Mouse (Mus musculus): ENCODE data around the gene Rarg. TPM values are rescaled to one million over a fixed set of nuclear protein-coding genes. Genes with fewer than 3 reads are reported as not detected.
"Not testable (repeated sequence)": the region's sequence is repeated elsewhere in the genome, so short reads cannot be mapped to it uniquely, and the experiment has no call there.

Gene Rarg
- total RNA-seq, 2 experiments from 2014 or later: 3.6 to 4.6 TPM

DNA sequence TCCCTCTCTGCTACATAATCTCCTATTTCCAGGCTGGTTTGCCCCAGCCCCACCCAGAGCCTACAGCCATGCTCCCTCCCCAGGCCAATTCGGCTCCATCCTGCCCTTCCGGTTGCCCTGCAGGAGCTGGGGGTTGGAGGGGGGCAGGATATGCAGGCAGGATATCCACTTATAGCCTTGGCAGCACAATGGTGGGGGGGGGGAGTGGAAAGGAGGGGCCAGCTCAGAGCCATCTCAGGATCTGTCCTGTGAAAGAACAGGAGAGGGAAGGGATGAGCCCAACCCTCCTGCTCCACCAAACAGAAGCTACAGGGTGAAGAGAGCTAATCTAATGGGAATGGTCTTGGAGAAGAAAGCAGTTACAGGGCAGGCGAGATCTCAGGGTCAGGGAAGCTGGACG, 16.7 kb downstream of the Rarg start:
- ATAC-seq (replicated peaks; ENCODE audit: low FRiP score, poor library complexity, severe bottlenecking): no peak

DNA sequence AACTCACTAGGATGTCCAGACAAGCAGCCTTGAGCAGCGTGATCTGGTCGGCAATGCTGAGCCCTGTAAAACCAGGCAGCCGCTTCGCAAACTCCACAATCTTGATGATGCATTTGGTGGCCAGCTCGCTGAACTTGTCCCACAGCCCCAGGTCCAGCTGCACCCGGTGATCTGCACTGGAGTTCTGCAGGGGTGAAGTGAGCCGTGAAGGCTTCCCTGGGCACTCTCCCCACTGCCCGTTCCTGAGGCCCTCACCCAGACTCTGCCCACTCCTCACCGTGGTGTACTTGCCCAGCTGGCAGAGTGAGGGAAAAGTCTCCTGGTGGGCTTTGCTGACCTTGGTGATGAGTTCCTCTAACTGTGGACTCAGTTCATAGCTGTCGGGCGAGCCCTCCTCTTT, 17.5 kb downstream of the Rarg start:
- ATAC-seq (replicated peaks; ENCODE audit: low FRiP score, poor library complexity, severe bottlenecking): no peak

DNA sequence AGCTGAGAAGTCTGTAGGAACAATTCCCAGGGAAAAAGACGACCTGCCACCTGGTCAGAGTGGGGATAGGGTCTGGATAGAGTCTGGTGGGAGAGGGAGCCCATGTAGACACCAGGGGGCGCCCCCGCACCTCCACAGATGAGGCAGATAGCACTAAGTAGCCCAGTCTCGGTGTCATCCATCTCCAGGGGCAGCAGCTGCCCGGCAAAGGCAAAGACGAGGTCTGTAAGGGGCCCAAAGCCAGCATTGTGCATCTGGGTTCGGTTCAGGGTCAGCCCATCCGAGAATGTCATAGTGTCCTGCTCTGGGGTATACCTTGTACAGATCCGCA, 18.1 kb downstream of the Rarg start:
- ATAC-seq (replicated peaks; ENCODE audit: low FRiP score, poor library complexity, severe bottlenecking): no peak

DNA sequence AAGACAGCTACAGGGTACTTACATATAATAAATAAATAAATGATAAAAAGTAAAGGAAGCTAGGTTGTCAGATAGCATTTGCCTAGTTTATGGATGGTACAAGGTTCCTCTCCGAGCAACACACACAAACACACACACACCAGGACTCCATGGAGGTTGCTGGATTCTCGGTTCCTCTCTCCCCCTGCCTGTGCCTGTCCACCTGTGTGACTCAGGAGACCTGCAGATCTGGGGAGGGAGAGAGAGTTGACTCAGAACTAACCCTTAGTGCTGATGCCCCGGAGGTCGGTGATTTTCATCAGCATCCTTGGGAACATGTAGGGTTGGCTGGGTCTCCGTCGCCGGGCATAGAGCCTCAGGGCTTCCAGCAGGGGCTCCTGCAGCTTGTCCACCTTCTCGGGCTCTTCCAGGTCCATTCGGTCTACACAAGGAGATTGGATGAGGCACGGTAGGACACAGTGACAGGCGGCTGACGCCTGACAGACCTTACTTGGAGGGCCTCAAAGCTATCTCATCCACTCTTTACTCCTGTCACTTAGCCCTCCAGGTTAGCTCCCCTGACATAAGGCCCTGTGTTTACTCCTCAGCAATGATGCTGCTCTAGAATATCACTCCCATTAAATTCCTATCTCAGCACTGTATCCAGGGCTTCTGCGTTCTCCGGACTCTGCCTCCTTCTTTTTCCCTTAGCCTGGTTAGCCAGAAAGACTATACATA, 18.6 kb downstream of the Rarg start:
- no peak for ATAC-seq (replicated peaks; ENCODE audit: low FRiP score, poor library complexity, severe bottlenecking)

DNA sequence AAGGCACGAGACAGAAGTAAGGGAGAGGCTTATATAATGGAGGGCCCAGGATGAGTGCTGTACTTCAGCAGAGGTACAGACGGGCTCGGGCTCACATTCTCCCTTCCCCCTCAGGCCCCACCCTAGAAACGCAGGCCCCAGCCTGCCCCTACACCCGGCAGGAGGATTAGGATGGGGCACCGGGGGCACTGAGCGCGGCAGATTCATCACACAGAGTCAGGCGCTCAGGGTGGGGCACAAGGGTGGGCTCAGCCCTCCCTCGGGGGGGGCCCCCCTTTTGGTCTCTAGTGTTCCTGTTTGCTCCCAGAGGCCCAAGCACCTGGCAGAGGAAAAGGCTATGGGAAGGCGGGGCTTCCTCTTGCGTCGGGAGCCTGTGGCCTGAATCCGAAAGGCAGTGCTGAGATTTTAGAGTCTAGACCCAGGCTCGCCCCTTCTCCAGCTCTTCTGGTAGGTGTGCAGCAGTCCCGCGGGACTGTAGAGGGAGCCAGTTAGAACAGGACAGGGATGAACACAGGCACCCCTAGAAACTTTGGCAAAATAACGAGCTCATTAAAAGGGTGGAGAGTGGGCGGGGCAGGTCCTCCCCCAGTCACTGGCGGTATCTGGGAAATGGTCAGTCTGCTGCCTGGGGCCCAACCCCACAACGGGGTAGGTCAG, 21.8 kb downstream of the Rarg start:
- ATAC-seq (replicated peaks; ENCODE audit: low FRiP score, poor library complexity, severe bottlenecking): no peak

DNA sequence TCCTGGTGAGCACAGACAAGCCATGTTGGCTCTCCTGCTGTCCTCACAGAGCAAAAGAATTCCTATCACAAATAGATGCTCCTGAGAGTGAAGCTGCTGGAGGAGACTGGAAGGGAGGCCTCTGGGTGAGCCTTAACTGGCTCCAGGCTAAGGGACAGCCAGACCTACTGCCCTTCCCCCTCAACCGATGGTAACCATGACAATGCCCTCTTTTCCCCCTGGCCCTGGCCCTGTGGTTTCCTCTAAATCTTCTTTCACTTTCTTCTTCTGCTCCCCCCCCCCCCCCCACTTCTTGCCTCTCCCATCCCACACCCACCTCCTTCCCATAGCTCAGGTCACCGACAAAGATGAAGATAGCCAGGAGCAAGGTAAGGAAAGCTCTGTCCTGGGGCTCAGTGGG, 23.4 kb downstream of the Rarg start:
- ATAC-seq (replicated peaks; ENCODE audit: low FRiP score, poor library complexity, severe bottlenecking): no peak

DNA sequence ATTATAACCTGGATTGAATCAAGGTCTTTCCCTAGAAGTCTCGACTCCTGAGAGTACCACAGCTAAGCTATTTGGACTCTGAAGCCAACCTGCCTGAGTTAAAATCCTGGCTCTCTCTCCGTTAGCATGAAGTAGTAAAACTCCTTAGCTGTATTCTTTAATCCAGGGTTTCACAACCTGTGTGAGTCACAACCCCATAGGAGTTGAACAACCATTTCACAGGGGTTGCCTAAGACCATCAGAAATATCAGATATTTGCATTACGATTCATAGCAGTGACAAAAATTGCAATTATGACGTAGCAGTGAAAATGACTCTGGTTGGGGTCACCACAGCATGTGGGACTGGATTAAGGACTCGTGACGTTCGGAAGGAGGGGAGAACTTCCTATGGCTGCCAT, 24.6 kb downstream of the Rarg start:
- ATAC-seq (replicated peaks; ENCODE audit: low FRiP score, poor library complexity, severe bottlenecking): no peak

DNA sequence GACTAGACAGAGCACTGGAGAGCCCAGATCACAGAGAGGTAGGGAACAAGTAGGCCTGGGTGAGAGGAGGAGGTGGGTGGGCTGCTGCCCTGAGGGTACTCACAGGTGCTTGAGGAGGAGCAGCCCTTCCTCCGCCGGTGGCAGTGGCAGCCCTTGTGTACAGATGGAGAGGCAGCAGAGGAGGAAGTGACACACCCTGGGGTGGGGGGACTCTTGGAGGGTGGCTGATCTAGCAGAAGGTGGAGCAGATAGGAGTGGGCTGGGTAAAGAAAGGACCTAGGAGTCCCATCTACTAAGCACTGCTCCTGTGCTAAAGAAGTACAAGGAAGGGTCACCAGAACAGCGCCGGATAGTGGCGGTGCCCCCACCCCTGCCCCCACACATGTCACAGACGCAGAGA, 25.6 kb downstream of the Rarg start, which contains the start of gene Itgb7:
Gene Itgb7 (minus strand): TSS at position 197 of the 400 bp plus-strand sequence.
- peak; percentile 82 for ATAC-seq (replicated peaks; ENCODE audit: low FRiP score, poor library complexity, severe bottlenecking)

DNA sequence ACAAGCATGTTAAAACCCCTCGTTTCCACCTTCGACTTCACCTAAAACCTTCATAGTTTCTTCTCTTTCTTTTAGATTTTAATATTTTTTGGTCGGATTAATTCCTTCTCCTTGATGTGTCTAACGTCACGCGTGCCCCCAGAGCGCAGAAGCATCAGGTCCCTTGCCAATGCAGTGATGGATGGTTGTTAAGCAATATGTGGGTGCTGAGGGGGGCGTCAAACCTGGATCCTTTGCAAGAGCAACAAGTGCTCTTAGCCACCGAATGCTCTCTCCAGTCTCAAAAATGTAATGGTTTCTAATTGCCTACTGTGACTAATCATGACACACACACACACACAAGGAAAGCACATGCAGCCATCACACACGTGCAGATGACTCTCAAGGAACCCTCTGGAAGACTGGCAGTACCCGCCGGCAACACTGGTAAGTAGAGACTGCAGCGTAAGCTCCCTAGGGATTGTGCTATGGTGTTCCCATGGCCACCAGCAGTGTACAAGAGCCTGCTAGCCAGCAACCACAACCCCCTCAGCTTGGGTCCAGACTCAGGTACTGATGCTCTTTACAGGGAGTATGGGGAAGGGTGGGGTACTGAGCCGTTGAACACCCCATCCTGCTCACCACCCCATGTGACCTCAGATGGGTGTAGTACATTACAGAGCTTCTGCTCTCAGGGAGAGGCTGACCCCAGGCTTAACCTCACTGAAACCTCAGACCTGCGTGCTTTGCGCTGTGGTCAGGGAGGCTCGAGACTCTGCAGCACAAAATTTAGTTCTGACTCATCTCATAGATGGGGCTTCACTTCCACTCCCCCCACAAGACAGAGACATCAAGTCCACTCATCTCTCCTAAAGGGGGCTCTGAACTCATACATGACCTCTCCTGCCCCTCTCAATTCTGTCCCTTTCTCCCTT, 26.7 kb downstream of the Rarg start:
- no peak for ATAC-seq (replicated peaks; ENCODE audit: low FRiP score, poor library complexity, severe bottlenecking)

DNA sequence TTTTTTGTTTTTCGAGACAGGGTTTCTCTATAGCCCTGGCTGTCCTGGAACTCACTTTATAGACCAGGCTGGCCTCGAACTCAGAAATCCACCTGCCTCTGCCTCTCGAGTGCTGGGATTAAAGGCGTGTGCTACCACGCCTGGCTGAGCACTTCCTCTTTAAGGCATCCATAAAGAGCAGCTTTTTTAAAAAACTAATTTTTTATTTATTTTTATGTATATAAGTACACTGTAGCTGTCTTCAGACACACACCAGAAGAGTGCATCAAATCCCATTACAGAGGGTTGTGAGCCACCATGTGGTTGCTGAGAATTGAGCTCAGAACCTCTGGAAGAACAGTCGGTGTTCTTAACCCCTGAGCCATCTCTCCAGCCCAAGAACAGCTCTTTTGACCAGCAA, 31.7 kb downstream of the Rarg start:
- not testable (repeated sequence) for ATAC-seq (replicated peaks; ENCODE audit: low FRiP score, poor library complexity, severe bottlenecking)

DNA sequence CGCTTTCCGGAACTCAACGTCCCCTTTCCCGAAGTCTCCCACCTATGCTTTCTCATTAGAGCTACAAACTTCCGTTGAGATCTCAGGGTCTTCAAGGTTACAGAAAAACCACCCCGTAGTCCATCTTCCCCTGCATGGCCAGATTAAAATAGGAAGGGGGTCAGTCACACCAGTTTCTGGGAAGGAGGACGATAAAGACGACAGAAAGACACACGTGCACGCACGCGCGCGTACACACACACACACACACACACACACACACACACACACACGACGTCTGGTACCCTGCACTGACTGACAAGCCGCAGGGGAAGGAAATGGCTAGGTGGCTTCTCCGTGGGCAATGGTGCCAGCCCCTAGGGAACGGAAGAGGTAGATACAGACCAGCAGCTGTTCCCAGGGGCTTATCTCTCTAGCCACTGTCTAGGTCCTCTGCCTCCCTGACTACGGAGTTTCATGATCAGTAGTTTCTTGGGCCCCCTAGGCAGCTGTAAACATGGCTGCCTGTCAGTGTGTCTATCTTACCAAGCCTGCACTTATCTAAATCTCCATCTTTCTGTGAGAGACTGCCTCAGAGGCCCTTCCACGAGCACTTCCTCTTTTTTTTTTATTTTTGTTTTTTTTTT, 32.2 kb downstream of the Rarg start:
- peak; percentile 73 for ATAC-seq (replicated peaks; ENCODE audit: low FRiP score, poor library complexity, severe bottlenecking)

DNA sequence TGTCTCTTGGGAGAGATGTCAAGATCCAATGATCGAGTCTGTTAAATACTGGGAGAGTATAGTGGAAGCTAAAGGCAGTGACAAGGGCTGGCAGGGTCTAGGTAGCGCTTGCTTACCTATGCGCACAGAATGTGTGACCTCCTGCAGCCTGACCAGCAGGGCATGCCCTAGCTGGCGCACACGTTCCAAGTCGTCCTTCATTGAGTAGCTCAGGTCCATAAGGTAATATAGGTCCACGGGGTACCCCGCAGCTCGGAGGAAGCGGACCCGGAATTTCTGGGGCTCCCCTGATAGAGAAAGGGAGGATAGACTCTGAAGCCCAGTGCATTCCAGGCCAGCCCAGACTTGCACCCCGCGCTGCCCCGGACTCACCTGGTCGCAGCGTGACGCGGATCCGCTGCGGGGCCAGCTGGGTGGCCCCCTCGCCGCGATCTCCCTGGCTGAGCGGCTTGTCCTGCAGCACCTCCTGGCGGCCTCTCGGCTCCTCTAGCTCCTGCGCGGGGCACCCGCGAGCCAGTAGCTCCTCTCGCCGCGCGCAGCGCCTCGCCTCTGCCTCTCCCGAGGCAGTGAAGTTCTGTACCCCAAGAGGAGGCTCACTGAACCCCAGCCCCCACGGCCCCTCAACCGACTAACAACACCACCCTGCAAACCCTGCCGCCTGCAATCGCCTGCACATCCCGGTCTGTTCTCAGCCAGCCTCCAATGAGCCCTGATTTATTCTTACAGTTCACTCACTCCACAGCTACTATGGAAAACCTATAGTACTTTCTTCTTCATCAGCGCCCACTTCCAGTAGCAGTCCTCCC, 32.9 kb downstream of the Rarg start:
- peak; percentile 69 for ATAC-seq (replicated peaks; ENCODE audit: low FRiP score, poor library complexity, severe bottlenecking)

DNA sequence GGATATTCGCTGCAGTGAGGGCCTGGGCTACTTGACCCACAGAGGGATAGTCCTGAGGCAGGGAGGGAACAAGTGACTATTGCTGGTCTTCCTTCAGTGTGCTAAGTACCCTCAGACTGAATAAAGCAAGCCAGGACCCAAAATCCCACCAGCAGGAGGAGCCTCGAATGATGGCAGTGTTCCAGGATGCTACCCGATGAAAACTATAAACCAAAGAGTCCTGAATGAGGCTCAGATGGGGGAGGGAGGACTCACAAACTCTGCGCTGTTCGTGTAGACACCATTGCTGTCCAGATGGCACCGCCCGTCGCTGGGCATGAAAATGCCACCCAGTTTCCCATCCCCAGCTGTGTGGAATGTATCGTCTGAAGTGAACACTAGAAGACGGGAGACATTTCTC, 34.9 kb downstream of the Rarg start:
- ATAC-seq (replicated peaks; ENCODE audit: low FRiP score, poor library complexity, severe bottlenecking): no peak

DNA sequence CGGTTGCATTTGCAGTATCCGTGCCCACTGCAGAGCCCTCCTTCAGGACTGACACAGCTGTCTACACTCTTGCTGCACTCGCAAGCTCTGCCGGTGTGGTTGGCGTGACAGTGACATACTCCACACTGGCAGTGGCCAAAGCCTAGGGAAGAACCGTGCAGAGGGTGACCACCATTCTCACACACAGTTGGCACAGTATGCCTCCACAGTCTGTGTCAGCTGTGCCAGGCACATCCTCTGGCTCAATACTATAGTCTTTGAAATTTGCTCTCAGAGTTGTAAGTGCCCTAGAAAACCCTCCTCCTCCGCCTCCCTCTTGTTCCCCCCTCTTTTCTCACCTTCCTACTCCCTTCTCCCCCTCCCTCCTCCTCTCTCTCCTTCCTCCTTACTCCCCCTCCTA, 40.0 kb downstream of the Rarg start:
- ATAC-seq (replicated peaks; ENCODE audit: low FRiP score, poor library complexity, severe bottlenecking): no peak

DNA sequence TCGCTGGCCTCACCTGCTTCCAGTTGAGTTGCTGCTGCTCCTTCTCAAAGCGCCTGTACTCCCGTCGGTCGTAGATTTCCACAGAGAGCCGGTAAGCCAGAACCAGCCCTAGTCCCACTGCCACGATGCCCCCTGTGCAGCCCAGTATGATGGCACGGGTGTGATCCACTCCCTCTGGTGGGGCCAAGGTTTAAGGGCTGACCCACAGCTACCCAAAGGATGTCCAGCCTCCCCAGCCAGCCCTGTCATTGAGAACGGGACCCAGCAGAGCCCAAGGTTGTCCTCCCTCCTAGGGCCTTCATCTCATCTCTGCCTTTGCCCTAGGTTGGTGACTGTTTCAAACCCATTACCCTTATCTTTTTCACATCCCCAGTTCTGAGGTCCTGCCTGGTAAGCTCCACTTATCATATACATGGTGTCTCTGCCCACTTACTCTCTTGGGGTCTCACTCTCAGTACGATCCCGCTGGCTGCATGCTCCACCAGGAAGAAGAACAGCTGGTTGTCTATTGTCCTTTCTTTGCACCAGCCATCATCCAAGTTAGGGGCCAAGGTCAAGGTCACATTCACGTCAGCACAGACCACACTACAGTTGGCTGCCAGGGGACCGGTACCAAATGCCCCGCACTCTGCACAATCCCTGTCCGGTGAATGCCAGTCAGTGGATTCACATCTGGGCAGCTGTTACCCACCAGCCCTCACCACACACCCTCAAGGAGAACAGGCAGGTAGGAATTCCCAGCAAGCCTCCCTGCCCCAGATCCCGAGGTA, 40.7 kb downstream of the Rarg start:
- ATAC-seq (replicated peaks; ENCODE audit: low FRiP score, poor library complexity, severe bottlenecking): no peak

DNA sequence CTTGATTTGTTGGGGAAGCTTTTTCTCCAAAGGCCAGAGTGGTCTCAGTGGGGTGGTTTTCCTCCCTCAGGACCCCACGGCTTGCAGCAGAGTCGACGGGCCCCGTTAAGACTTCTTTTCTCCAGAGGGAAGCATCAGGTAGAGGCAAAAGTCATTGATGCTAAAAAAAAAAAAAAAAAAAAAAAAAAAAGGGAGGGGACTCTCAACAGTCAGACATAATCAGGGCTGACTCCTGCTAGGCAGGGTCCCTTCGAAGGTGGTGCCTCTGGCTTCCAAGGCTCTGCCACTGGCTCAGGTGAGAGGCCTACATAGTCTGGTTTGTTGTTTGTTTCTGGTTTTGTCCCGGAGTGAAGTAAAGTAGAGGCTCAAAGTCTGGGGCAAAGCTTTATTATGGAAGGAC, 41.7 kb downstream of the Rarg start:
- no peak for ATAC-seq (replicated peaks; ENCODE audit: low FRiP score, poor library complexity, severe bottlenecking)

DNA sequence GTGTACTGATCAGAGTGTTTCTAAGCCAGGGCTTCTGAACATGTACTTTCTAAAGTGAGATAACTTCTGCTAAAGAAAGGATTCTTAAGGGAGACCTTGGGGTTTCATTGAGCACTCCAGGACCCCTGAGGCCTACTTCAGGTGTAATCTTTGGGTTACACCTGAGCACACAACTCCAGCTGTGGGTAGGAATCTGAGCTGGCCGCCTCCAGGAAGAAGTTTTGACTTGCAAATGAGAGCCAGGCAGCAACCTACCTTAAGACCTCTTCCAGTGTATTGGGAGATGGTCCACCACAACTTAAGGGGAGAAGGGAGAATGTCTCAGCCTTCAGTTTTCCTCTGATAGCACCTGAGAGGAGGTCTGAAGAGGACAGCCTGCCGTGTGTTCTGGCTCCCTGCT, 43.2 kb downstream of the Rarg start:
- ATAC-seq (replicated peaks; ENCODE audit: low FRiP score, poor library complexity, severe bottlenecking): no peak

DNA sequence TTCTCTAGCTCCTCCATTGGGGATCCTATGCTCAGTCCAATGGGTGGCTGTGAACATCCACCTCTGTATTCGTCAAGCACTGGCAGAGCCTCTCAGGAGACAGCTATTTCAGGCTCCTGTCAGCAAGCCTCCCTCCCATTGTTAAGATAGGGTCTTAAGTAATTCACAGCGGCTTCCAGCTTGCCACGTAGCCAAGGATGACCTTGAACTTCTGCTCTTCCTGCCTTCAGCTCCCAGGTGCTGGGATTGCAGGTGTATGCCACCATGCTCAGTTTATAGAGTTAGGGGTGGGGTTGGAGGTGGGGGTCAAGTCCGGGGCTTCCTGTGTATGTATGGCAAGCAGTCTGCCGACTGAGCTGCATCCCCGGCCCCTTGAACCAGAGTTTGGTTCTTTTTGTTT, 45.4 kb downstream of the Rarg start:
- no peak for ATAC-seq (replicated peaks; ENCODE audit: low FRiP score, poor library complexity, severe bottlenecking)

DNA sequence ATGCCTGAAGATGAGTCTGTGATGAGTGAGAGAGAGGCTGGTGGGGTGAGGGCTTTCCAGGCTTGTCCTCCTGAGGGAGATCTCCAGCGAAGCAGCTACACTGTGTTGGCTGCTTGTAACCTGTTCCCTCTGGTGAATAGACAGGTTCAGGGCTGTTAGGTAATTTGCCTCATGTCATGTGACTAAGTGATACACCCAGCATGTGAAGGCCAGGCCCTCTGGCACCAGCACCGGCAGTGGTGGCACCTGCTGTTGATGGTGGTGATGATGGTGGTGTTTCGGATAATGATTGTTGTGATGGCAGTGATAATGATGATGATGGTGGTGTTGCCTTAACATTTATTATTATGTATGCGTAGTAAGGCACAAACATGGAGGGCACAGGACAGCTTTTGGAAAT, 46.5 kb downstream of the Rarg start:
- ATAC-seq (replicated peaks; ENCODE audit: low FRiP score, poor library complexity, severe bottlenecking): no peak

Data from erythroid progenitor cell, adult 5-6 weeks (primary cell).